Mouse (Mus musculus) left cerebral cortex, adult 18-20 months (tissue): ENCODE measurements at regions not wholly inside any gene's neighbourhood (a gene's known extent, or its start where the extent isn't known, plus 50 kb on each side); places are given as distances from the start of the nearest gene placed in this dataset.

Source experiments
- DNase-seq, 2 experiments: peaks; one replicate each; pipeline ENCODE4 v3.0.0; 2021 to 2022; ENCODE audit warnings: low spot score in 2 of 2, mixed read lengths in 1 of 2
- microRNA-seq, 2 experiments: library from miRNA; unstranded; fragments of <30 nt; microRNA quantifications; one replicate each; pipeline ENCODE4 v1.2.0; 2021

GRCm38 (mm10) chr2:139356280-139357010 lies 137.3 kb upstream of the Sptlc3 start:
- DNase-seq: no peak

- no peak for DNase-seq
Observed at GRCm38 (mm10) chr2:139362245-139362847, 131.4 kb upstream of the Sptlc3 start.

- peak in 1 of 2 experiments; percentile 17 for DNase-seq
Observed at GRCm38 (mm10) chr2:139370070-139370469, 123.6 kb upstream of the Sptlc3 start.

GRCm38 (mm10) chr2:139380285-139380684 lies 113.4 kb upstream of the Sptlc3 start:
- DNase-seq: no peak

GRCm38 (mm10) chr2:139381628-139382027 lies 112.1 kb upstream of the Sptlc3 start:
- DNase-seq: peak; percentile 81 to 83

- DNase-seq: no peak
Observed at GRCm38 (mm10) chr2:139413559-139413958, 80.2 kb upstream of the Sptlc3 start.

- DNase-seq: no peak
Observed at GRCm38 (mm10) chr2:139417506-139417905, 76.2 kb upstream of the Sptlc3 start.

- DNase-seq: peak; percentile 6 to 8
Observed at GRCm38 (mm10) chr2:139422678-139423077, 71.0 kb upstream of the Sptlc3 start.

- DNase-seq: no peak
Observed at GRCm38 (mm10) chr2:139423413-139423812, 70.3 kb upstream of the Sptlc3 start.

Small RNA genes in the stretch of these regions (microRNA-seq; reads per million reads assigned to microRNA genes)
- gene Mir1952: 0 reads per million in 2 experiments
